Mouse (Mus musculus): ENCODE data around the gene D430041D05Rik. TPM values are rescaled to one million over a fixed set of nuclear protein-coding genes. Genes with fewer than 3 reads are reported as not detected.

The D430041D05Rik gene
- polyA plus RNA-seq, 1 experiment from 2014 or later = 1.1 TPM

- Histone ChIP-seq H3K27me3 (ENCODE audit: control insufficient read depth, insufficient read depth, low read length) (peaks cover 10% of the 10 kb centered on the region), H3K4me2 (ENCODE audit: low read depth, low read length) (no peak overlapping the region), H3K9me3 (replicated peaks; ENCODE audit: control insufficient read depth, low read length) (no peaks in the 10 kb centered on the region), H3K9ac (replicated peaks; ENCODE audit: low read length) (no peak overlapping the region), H3K4me1 (ENCODE audit: control insufficient read depth, insufficient read depth, low read length) (no peaks in the 10 kb centered on the region), H3K36me3 (replicated peaks; ENCODE audit: control insufficient read depth, insufficient read depth, low read depth, low read length) (no peaks in the 10 kb centered on the region), H3K27ac (replicated peaks; ENCODE audit: low read depth, low read length) (no peak overlapping the region), H3K4me3 (ENCODE audit: low read depth, low read length) (no peak overlapping the region)
- 77% methylated on average over 6 of the region's 6 CpGs for WGBS
- no peak for ATAC-seq (replicated peaks; ENCODE audit: insufficient number of reproducible peaks, low FRiP score, low TSS enrichment, low read depth)
- DNase-seq (ENCODE audit: low spot score) = no peak
These were observed 6.8 kb downstream of the D430041D05Rik start for GRCm38 (mm10) chr2:104404036-104404435.

- DNase-seq (ENCODE audit: low spot score) (no peak), ATAC-seq (replicated peaks; ENCODE audit: insufficient number of reproducible peaks, low FRiP score, low TSS enrichment, low read depth) (no peak)
- Histone ChIP-seq H3K4me1 (ENCODE audit: control insufficient read depth, insufficient read depth, low read length) (no peaks in the 10 kb centered on the region), H3K9me3 (replicated peaks; ENCODE audit: control insufficient read depth, low read length) (no peaks in the 10 kb centered on the region), H3K9ac (replicated peaks; ENCODE audit: low read length) (no peak overlapping the region), H3K27me3 (ENCODE audit: control insufficient read depth, insufficient read depth, low read length) (no peaks in the 10 kb centered on the region), H3K4me3 (ENCODE audit: low read depth, low read length) (no peak overlapping the region), H3K36me3 (replicated peaks; ENCODE audit: control insufficient read depth, insufficient read depth, low read depth, low read length) (no peaks in the 10 kb centered on the region), H3K4me2 (ENCODE audit: low read depth, low read length) (no peak overlapping the region), H3K27ac (replicated peaks; ENCODE audit: low read depth, low read length) (no peak overlapping the region)
- WGBS = 90% methylated on average over 6 of the region's 6 CpGs
These were observed 12.0 kb downstream of the D430041D05Rik start for GRCm38 (mm10) chr2:104398651-104399290.

- H3K9me3 ChIP-seq (replicated peaks; ENCODE audit: control insufficient read depth, low read length) = no peaks in the 10 kb centered on the region
- H3K4me2 ChIP-seq (ENCODE audit: low read depth, low read length) = no peak overlapping the region
- H3K36me3 ChIP-seq (replicated peaks; ENCODE audit: control insufficient read depth, insufficient read depth, low read depth, low read length) = no peaks in the 10 kb centered on the region
- no peak overlapping the region for H3K27ac ChIP-seq (replicated peaks; ENCODE audit: low read depth, low read length)
- ATAC-seq (replicated peaks; ENCODE audit: insufficient number of reproducible peaks, low FRiP score, low TSS enrichment, low read depth) (no peak), DNase-seq (ENCODE audit: low spot score) (no peak)
- H3K27me3 ChIP-seq (ENCODE audit: control insufficient read depth, insufficient read depth, low read length) = no peaks in the 10 kb centered on the region
- no peak overlapping the region for H3K9ac ChIP-seq (replicated peaks; ENCODE audit: low read length)
- WGBS = 84% methylated on average over 9 of the region's 9 CpGs
- H3K4me3 ChIP-seq (ENCODE audit: low read depth, low read length) = no peak overlapping the region
- no peaks in the 10 kb centered on the region for H3K4me1 ChIP-seq (ENCODE audit: control insufficient read depth, insufficient read depth, low read length)
These were observed 14.9 kb downstream of the D430041D05Rik start for GRCm38 (mm10) chr2:104395961-104396360.

- Histone ChIP-seq H3K4me2 (ENCODE audit: low read depth, low read length) (no peak overlapping the region), H3K27me3 (ENCODE audit: control insufficient read depth, insufficient read depth, low read length) (no peaks in the 10 kb centered on the region), H3K9ac (replicated peaks; ENCODE audit: low read length) (no peak overlapping the region), H3K4me1 (ENCODE audit: control insufficient read depth, insufficient read depth, low read length) (no peaks in the 10 kb centered on the region), H3K27ac (replicated peaks; ENCODE audit: low read depth, low read length) (no peak overlapping the region), H3K4me3 (ENCODE audit: low read depth, low read length) (no peak overlapping the region), H3K36me3 (replicated peaks; ENCODE audit: control insufficient read depth, insufficient read depth, low read depth, low read length) (no peaks in the 10 kb centered on the region), H3K9me3 (replicated peaks; ENCODE audit: control insufficient read depth, low read length) (no peaks in the 10 kb centered on the region)
- no peak for ATAC-seq (replicated peaks; ENCODE audit: insufficient number of reproducible peaks, low FRiP score, low TSS enrichment, low read depth)
- no peak for DNase-seq (ENCODE audit: low spot score)
- WGBS = 50% methylated on average over 2 of the region's 2 CpGs
These were observed 16.0 kb downstream of the D430041D05Rik start for GRCm38 (mm10) chr2:104394769-104395168.

GRCm38 (mm10) chr2:104392700-104393312 is 18.0 kb downstream of the D430041D05Rik start:
- H3K4me1 ChIP-seq (ENCODE audit: control insufficient read depth, insufficient read depth, low read length) = no peaks in the 10 kb centered on the region
- 81% methylated on average over 4 of the region's 4 CpGs for WGBS
- ATAC-seq (replicated peaks; ENCODE audit: insufficient number of reproducible peaks, low FRiP score, low TSS enrichment, low read depth) = no peak

GRCm38 (mm10) chr2:104389231-104389630 is 21.6 kb downstream of the D430041D05Rik start:
- ATAC-seq (replicated peaks; ENCODE audit: insufficient number of reproducible peaks, low FRiP score, low TSS enrichment, low read depth) (no peak), DNase-seq (ENCODE audit: low spot score) (no peak)
- no peaks in the 10 kb centered on the region for H3K27me3 ChIP-seq (ENCODE audit: control insufficient read depth, insufficient read depth, low read length)
- no peak overlapping the region for H3K4me3 ChIP-seq (ENCODE audit: low read depth, low read length)
- no peak overlapping the region for H3K4me2 ChIP-seq (ENCODE audit: low read depth, low read length)
- 94% methylated on average over 11 of the region's 11 CpGs for WGBS
- no peaks in the 10 kb centered on the region for H3K4me1 ChIP-seq (ENCODE audit: control insufficient read depth, insufficient read depth, low read length)
- no peaks in the 10 kb centered on the region for H3K9me3 ChIP-seq (replicated peaks; ENCODE audit: control insufficient read depth, low read length)
- no peak overlapping the region for H3K9ac ChIP-seq (replicated peaks; ENCODE audit: low read length)
- H3K36me3 ChIP-seq (replicated peaks; ENCODE audit: control insufficient read depth, insufficient read depth, low read depth, low read length) = no peaks in the 10 kb centered on the region
- H3K27ac ChIP-seq (replicated peaks; ENCODE audit: low read depth, low read length) = no peak overlapping the region

More at GRCm38 (mm10) chr2:104392700-104393312, 18.0 kb downstream of the D430041D05Rik start:
- no peak overlapping the region for H3K9ac ChIP-seq (replicated peaks; ENCODE audit: low read length)
- H3K4me2 ChIP-seq (ENCODE audit: low read depth, low read length) = no peak overlapping the region
- no peaks in the 10 kb centered on the region for H3K9me3 ChIP-seq (replicated peaks; ENCODE audit: control insufficient read depth, low read length)
- DNase-seq (ENCODE audit: low spot score) = no peak
- no peaks in the 10 kb centered on the region for H3K27me3 ChIP-seq (ENCODE audit: control insufficient read depth, insufficient read depth, low read length)
- H3K4me3 ChIP-seq (ENCODE audit: low read depth, low read length) = no peak overlapping the region
- no peak overlapping the region for H3K27ac ChIP-seq (replicated peaks; ENCODE audit: low read depth, low read length)
- H3K36me3 ChIP-seq (replicated peaks; ENCODE audit: control insufficient read depth, insufficient read depth, low read depth, low read length) = no peaks in the 10 kb centered on the region

GRCm38 (mm10) chr2:104385941-104386340 is 24.9 kb downstream of the D430041D05Rik start:
- Histone ChIP-seq H3K36me3 (replicated peaks; ENCODE audit: control insufficient read depth, insufficient read depth, low read depth, low read length) (no peaks in the 10 kb centered on the region), H3K4me2 (ENCODE audit: low read depth, low read length) (no peak overlapping the region), H3K4me1 (ENCODE audit: control insufficient read depth, insufficient read depth, low read length) (no peaks in the 10 kb centered on the region), H3K9me3 (replicated peaks; ENCODE audit: control insufficient read depth, low read length) (no peaks in the 10 kb centered on the region), H3K9ac (replicated peaks; ENCODE audit: low read length) (no peak overlapping the region), H3K27me3 (ENCODE audit: control insufficient read depth, insufficient read depth, low read length) (no peaks in the 10 kb centered on the region), H3K4me3 (ENCODE audit: low read depth, low read length) (no peak overlapping the region), H3K27ac (replicated peaks; ENCODE audit: low read depth, low read length) (no peak overlapping the region)
- WGBS = 86% methylated on average over 2 of the region's 2 CpGs
- DNase-seq (ENCODE audit: low spot score) = no peak
- ATAC-seq (replicated peaks; ENCODE audit: insufficient number of reproducible peaks, low FRiP score, low TSS enrichment, low read depth) = no peak

GRCm38 (mm10) chr2:104383589-104383988 is 27.2 kb downstream of the D430041D05Rik start:
- Histone ChIP-seq H3K4me2 (ENCODE audit: low read depth, low read length) (no peak overlapping the region), H3K27ac (replicated peaks; ENCODE audit: low read depth, low read length) (no peak overlapping the region), H3K9ac (replicated peaks; ENCODE audit: low read length) (no peak overlapping the region), H3K4me1 (ENCODE audit: control insufficient read depth, insufficient read depth, low read length) (no peaks in the 10 kb centered on the region), H3K27me3 (ENCODE audit: control insufficient read depth, insufficient read depth, low read length) (no peaks in the 10 kb centered on the region), H3K4me3 (ENCODE audit: low read depth, low read length) (no peak overlapping the region), H3K9me3 (replicated peaks; ENCODE audit: control insufficient read depth, low read length) (no peaks in the 10 kb centered on the region), H3K36me3 (replicated peaks; ENCODE audit: control insufficient read depth, insufficient read depth, low read depth, low read length) (no peaks in the 10 kb centered on the region)
- DNase-seq (ENCODE audit: low spot score) (no peak), ATAC-seq (replicated peaks; ENCODE audit: insufficient number of reproducible peaks, low FRiP score, low TSS enrichment, low read depth) (no peak)
- 90% methylated on average over 4 of the region's 4 CpGs for whole genome bisulfite sequencing
